Mouse (Mus musculus) CH12.LX (cell line): ENCODE data around the gene Pum2. TPM values are rescaled to one million over a fixed set of nuclear protein-coding genes. Genes with fewer than 3 reads are reported as not detected.
A peak's percentile ranks its signal among the peaks of the same experiment; 100 is the strongest.

Source experiments
- DNase-seq: peaks from one replicate; pipeline ENCODE4 v3.0.0-alpha.2; 2013; ENCODE audit errors: extremely low read depth
- H3K27ac ChIP-seq: 2 replicates; pipeline ENCODE4 v1.5.1; 2012; ENCODE audit warnings: low read depth, mild to moderate bottlenecking, control low read depth, moderate library complexity; ENCODE audit not compliant: insufficient read depth
- H3K27me3 ChIP-seq: replicated peaks from 2 replicates; pipeline ENCODE3; 2012; ENCODE audit warnings: inconsistent platforms
- H3K36me3 ChIP-seq, 2 experiments: replicated peaks in 1 of 2; 2 replicates each; pipeline versions ENCODE3 to v1.6.1; 2012; ENCODE audit warnings: inconsistent platforms in 1 of 2, low read length in 1 of 2, mild to moderate bottlenecking in 1 of 2, mixed read lengths in 1 of 2, moderate library complexity in 1 of 2; ENCODE audit not compliant: control insufficient read depth in 1 of 2, insufficient read depth in 1 of 2
- H3K4me1 ChIP-seq, 2 experiments: 2 replicates each; pipeline ENCODE4 v1.6.1; 2012; ENCODE audit warnings: inconsistent platforms in 1 of 2, moderate library complexity in 1 of 2; ENCODE audit not compliant: insufficient read depth in 2 of 2, control insufficient read depth in 1 of 2
- H3K4me2 ChIP-seq: 2 replicates; pipeline ENCODE4 v1.6.1; 2012; ENCODE audit warnings: low read depth, mild to moderate bottlenecking, control low read depth; ENCODE audit not compliant: poor library complexity, insufficient read depth, severe bottlenecking
- H3K4me3 ChIP-seq, 3 experiments: fragments of 150-350 bp in 1 of 3; sonication (generic) in 1 of 3; replicated peaks in 1 of 3; 2 replicates each; pipeline versions ENCODE3 to v1.5.1; 2011 to 2012; ENCODE audit warnings: low read depth in 2 of 3, low read length in 2 of 3, mild to moderate bottlenecking in 2 of 3, moderate library complexity in 2 of 3, control low read depth in 1 of 3, improper control_type of control experiment in 1 of 3, inconsistent platforms in 1 of 3, mixed read lengths in 1 of 3; ENCODE audit not compliant: poor library complexity in 1 of 3
- H3K79me2 ChIP-seq: replicated peaks from 2 replicates; pipeline ENCODE4 v1.6.1; 2012; ENCODE audit warnings: mild to moderate bottlenecking, moderate library complexity; ENCODE audit not compliant: control insufficient read depth, poor library complexity, insufficient read depth, severe bottlenecking; ENCODE audit errors: extremely low read depth
- H3K9ac ChIP-seq: 2 replicates; pipeline ENCODE4 v1.6.1; 2012; ENCODE audit warnings: low read depth, mild to moderate bottlenecking, control low read depth, moderate library complexity; ENCODE audit not compliant: insufficient read depth
- H3K9me3 ChIP-seq: replicated peaks from 2 replicates; pipeline ENCODE3; 2012; ENCODE audit warnings: low read length, inconsistent platforms, mixed read lengths
- BHLHE40 ChIP-seq: IDR thresholded peaks from 2 replicates; pipeline ENCODE4 v1.6.1; 2011; ENCODE audit warnings: mild to moderate bottlenecking, low read depth, low read length, improper control_type of control experiment
- CHD1 ChIP-seq: IDR thresholded peaks from 2 replicates; pipeline ENCODE4 v1.6.1; 2012; ENCODE audit warnings: low read depth, low read length, improper control_type of control experiment, inconsistent platforms
- CTCF ChIP-seq, 2 experiments: IDR thresholded peaks in 1 of 2; conservative IDR thresholded peaks in 1 of 2; 2 replicates each; pipeline ENCODE4 v1.5.1; 2011 to 2012; ENCODE audit warnings: low read depth in 2 of 2, low read length in 2 of 2, improper control_type of control experiment in 1 of 2, inconsistent platforms in 1 of 2, mild to moderate bottlenecking in 1 of 2, moderate library complexity in 1 of 2
- E2F4 ChIP-seq: IDR thresholded peaks from 2 replicates; pipeline ENCODE4 v1.6.1; 2011; ENCODE audit warnings: low read depth, low read length, improper control_type of control experiment; ENCODE audit not compliant: insufficient replicate concordance
- ELF1 ChIP-seq: IDR thresholded peaks from 2 replicates; pipeline ENCODE4 v1.6.1; 2014; ENCODE audit warnings: low read depth, mild to moderate bottlenecking, inconsistent platforms, low read length, improper control_type of control experiment
- EP300 ChIP-seq: IDR thresholded peaks from 2 replicates; pipeline ENCODE4 v1.6.1; 2011; ENCODE audit warnings: low read length, improper control_type of control experiment
- HCFC1 ChIP-seq: IDR thresholded peaks from 2 replicates; pipeline ENCODE4 v1.6.1; 2012; ENCODE audit warnings: low read depth, mild to moderate bottlenecking, inconsistent platforms, low read length, improper control_type of control experiment
- IRF4 ChIP-seq: IDR thresholded peaks from 2 replicates; pipeline ENCODE4 v1.6.1; 2014; ENCODE audit warnings: low read depth, mild to moderate bottlenecking, inconsistent platforms, low read length, improper control_type of control experiment
- JUN ChIP-seq: IDR thresholded peaks from 2 replicates; pipeline ENCODE4 v1.6.1; 2011; ENCODE audit warnings: low read depth, mild to moderate bottlenecking, low read length, improper control_type of control experiment, moderate library complexity; ENCODE audit not compliant: insufficient read depth
- JUND ChIP-seq: conservative IDR thresholded peaks from 2 replicates; pipeline ENCODE4 v1.6.1; 2011; ENCODE audit warnings: low read depth, low read length, improper control_type of control experiment
- MAX ChIP-seq: IDR thresholded peaks from 2 replicates; pipeline ENCODE4 v1.6.1; 2011; ENCODE audit warnings: low read length, improper control_type of control experiment
- MAZ ChIP-seq: IDR thresholded peaks from 2 replicates; pipeline ENCODE4 v1.6.1; 2012; ENCODE audit warnings: low read depth, mild to moderate bottlenecking, inconsistent platforms, low read length, improper control_type of control experiment, moderate library complexity
- MXI1 ChIP-seq: IDR thresholded peaks from 2 replicates; pipeline ENCODE4 v1.6.1; 2011; ENCODE audit warnings: mild to moderate bottlenecking, low read depth, low read length, improper control_type of control experiment
- MYC ChIP-seq: IDR thresholded peaks from 2 replicates; pipeline ENCODE4 v1.6.1; 2011; ENCODE audit warnings: low read depth, mild to moderate bottlenecking, improper control_type of control experiment, low read length
- NRF1 ChIP-seq: IDR thresholded peaks from 2 replicates; pipeline ENCODE4 v1.6.1; 2014; ENCODE audit warnings: low read depth, mild to moderate bottlenecking, inconsistent platforms, low read length, improper control_type of control experiment, moderate library complexity
- RAD21 ChIP-seq: IDR thresholded peaks from 2 replicates; pipeline ENCODE4 v1.6.1; 2011; ENCODE audit warnings: low read depth, mild to moderate bottlenecking, low read length, improper control_type of control experiment, moderate library complexity
- TCF12 ChIP-seq: IDR thresholded peaks from 2 replicates; pipeline ENCODE4 v1.6.1; 2014; ENCODE audit warnings: low read depth, mild to moderate bottlenecking, inconsistent platforms, low read length, improper control_type of control experiment
- USF2 ChIP-seq: conservative IDR thresholded peaks from 2 replicates; pipeline ENCODE4 v1.6.1; 2011; ENCODE audit warnings: low read depth, low read length, improper control_type of control experiment
- dilution Hi-C: fragments of 300-500 bp; cut with MboI; formaldehyde crosslinking; loops from 2 replicates; pipeline ENCODE4 v1.14.3; 2020; ENCODE audit warnings: low sequenced_read_pairs; ENCODE audit not compliant: extremely low pct_unique_long_range_greater_than_20kb, extremely low pct_ligation_motif_present
- in situ Hi-C: fragments of 300-500 bp; cut with MboI; formaldehyde crosslinking; loops from 3 replicates; pipeline ENCODE4 v1.14.3; 2019; ENCODE audit warnings: low sequenced_read_pairs, low pct_ligation_motif_present, low pct_unique_long_range_greater_than_20kb, mixed read lengths
- polyA plus RNA-seq: library from polyadenylated mRNA; unstranded; fragments of >175 nt; gene quantifications from 2 replicates; pipeline ENCODE4 v1.2.1, GENCODE M21; 2012; ENCODE audit warnings: low read depth; ENCODE audit not compliant: insufficient read length
- total RNA-seq, 2 experiments: library from RNA; depleted of rRNA; stranded (reverse); fragments of 300-350 nt in 1 of 2; fragments of >200 nt in 1 of 2; gene quantifications; 2 replicates each; pipeline ENCODE4 v1.2.3; 2012 to 2014

Gene Pum2
- total and polyA plus RNA-seq, 3 experiments, result 52.9 to 90.2 (median 62.7) TPM

- TF ChIP-seq BHLHE40 (peak; percentile 67), RAD21 (no peak), E2F4 (no peak), JUN (no peak; the same call in none of the 2 replicates), ELF1 (peak; percentile 42), JUND (peak; percentile 79), HCFC1 (no peak), MXI1 (peak; percentile 56; the same call in 1 of the 2 replicates), NRF1 (no peak), TCF12 (peak; percentile 60; the same call in 1 of the 2 replicates), CHD1 (0 out of 2 replicates have a peak, but pooled peaks have one; percentile 53)
Observed at GRCm38 (mm10) chr12:8657629-8658366, 16.1 kb upstream of the Pum2 start (continued).

- H3K4me2 ChIP-seq, result peak overlapping the region; percentile 64
- peaks cover 28 to 29% of the 10 kb centered on the region in 2 experiments for H3K4me1 ChIP-seq
- H3K9ac ChIP-seq, result peak overlapping the region; percentile 46; the same call in 1 of the 2 replicates
- H3K79me2 ChIP-seq, result no peaks in the 10 kb centered on the region
- H3K27ac ChIP-seq, result peak overlapping the region; percentile 70
- in situ Hi-C loops (no loop called here), dilution Hi-C loops (no loop called here)
- H3K27me3 ChIP-seq, result no peaks in the 10 kb centered on the region
- peak; percentile 45 for DNase-seq
- no peaks in the 10 kb centered on the region for H3K36me3 ChIP-seq
- no peaks in the 10 kb centered on the region for H3K9me3 ChIP-seq
- no peak overlapping the region for H3K4me3 ChIP-seq
- TF ChIP-seq MAZ (no peak), ELF1 (peak; percentile 64; the same call in 1 of the 2 replicates), EP300 (peak; percentile 53; the same call in 1 of the 2 replicates), USF2 (no peak), TCF12 (0 out of 2 replicates have a peak, but pooled peaks have one; percentile 25), MAX (peak; percentile 66; the same call in 1 of the 2 replicates), JUN (no peak), MYC (0 out of 2 replicates have a peak, but pooled peaks have one; percentile 13), MXI1 (no peak), IRF4 (peak; percentile 19; the same call in 1 of the 2 replicates), CTCF (conservative IDR thresholded peaks at IDR 0.05 in 1 of 2, IDR thresholded peaks at IDR 0.05 in 1 of 2; ENCODE audit: low read depth in 2 of 2, low read length in 2 of 2) (no peak)
- TF ChIP-seq, all 38 proteins: peak for 6
Observed at GRCm38 (mm10) chr12:8659406-8660279, 14.3 kb upstream of the Pum2 start.
